Mouse (Mus musculus): ENCODE data around the gene Dlgap4. TPM values are rescaled to one million over a fixed set of nuclear protein-coding genes. Genes with fewer than 3 reads are reported as not detected.

The Dlgap4 gene
- polyA plus RNA-seq, 1 experiment, result 98.2 TPM

DNA sequence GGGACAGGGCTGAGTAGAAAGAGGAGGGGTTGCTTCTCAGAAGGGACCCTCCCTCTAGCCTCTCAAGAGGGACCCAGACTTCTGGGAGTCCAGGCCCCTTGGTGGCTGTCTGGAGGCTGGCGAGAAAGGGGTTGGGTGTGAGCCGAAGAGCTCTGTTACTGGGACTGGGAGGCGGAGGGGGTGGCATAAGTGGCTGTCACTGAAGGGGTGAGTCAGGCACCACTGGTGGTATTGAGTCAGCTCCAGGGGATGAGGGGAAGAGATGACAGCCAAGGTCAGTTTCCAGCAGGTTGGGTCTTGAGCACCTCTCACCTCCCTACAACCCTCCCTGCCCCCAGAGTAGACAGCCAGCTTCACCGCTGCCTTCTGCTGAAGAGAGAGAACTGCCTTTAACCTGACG, 35.9 kb downstream of the Dlgap4 start:
- no peak overlapping the region for H3K27ac ChIP-seq (ENCODE audit: control insufficient read depth, insufficient read depth, low read length)
- 80% methylated on average over 5 of the region's 5 CpGs for WGBS
- no peaks in the 10 kb centered on the region for H3K27me3 ChIP-seq (ENCODE audit: control insufficient read depth, insufficient read depth, low read length)
- H3K4me3 ChIP-seq (ENCODE audit: control insufficient read depth, insufficient read depth, low read length), result no peak overlapping the region
- H3K4me1 ChIP-seq (replicated peaks; ENCODE audit: control insufficient read depth, insufficient read depth, low read length), result no peaks in the 10 kb centered on the region
- DNase-seq, result no peak
- H3K36me3 ChIP-seq (ENCODE audit: control insufficient read depth, insufficient read depth, low read length), result no peaks in the 10 kb centered on the region
- no peak for TF ChIP-seq POLR2A (IDR thresholded peaks at IDR 0.05; ENCODE audit: control insufficient read depth, extremely low read depth, insufficient read depth, low read length, poor library complexity)

DNA sequence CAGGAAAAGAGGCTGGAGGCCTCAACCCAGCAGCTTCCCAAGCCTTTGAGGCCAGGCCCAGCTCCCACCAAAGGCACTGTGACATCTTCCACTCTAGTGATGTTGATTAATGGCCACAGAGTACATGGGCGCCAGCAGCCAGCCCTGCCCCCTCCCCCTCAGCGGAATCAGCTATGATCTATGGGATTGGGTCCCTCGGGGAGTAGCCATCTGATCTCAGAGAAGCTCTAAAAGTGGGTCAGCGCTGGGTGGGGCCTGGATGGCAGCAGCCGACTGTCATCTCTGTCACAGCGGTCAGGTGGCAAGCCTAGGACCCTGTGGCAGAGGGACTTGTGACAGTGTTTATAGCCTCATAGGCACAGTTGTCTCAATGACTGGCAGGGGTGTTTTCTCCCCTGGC, 37.5 kb downstream of the Dlgap4 start:
- whole genome bisulfite sequencing, result 73% methylated on average over 6 of the region's 6 CpGs
- H3K27ac ChIP-seq (ENCODE audit: control insufficient read depth, insufficient read depth, low read length), result no peak overlapping the region
- TF ChIP-seq POLR2A (IDR thresholded peaks at IDR 0.05; ENCODE audit: control insufficient read depth, extremely low read depth, insufficient read depth, low read length, poor library complexity) (no peak), CTCF (IDR thresholded peaks at IDR 0.05; ENCODE audit: borderline replicate concordance, control insufficient read depth, extremely low read depth, insufficient read depth, low read length, poor library complexity) (no peak)
- no peak for DNase-seq
- H3K36me3 ChIP-seq (ENCODE audit: control insufficient read depth, insufficient read depth, low read length), result no peaks in the 10 kb centered on the region
- no peaks in the 10 kb centered on the region for H3K27me3 ChIP-seq (ENCODE audit: control insufficient read depth, insufficient read depth, low read length)
- no peak overlapping the region for H3K4me3 ChIP-seq (ENCODE audit: control insufficient read depth, insufficient read depth, low read length)
- no peaks in the 10 kb centered on the region for H3K4me1 ChIP-seq (replicated peaks; ENCODE audit: control insufficient read depth, insufficient read depth, low read length)

DNA sequence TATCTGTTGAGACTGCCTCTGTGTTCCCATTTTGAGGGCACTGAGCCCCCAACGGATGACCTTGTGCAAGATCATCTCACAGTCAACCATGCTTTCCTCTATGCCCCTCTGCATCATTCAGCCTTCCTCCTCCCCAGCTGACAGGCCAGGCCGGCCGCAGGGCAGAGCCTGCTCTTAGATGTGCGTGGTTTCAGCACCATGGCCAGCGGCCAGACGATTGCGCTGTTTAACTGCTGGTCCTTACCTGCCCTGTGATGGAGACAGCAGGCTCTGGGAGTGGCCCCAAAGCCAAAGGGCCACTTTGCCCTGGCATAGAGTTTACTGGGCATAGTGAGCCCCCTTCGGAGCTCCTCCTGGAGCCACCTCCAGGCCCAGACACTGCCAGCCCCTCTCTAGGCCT, 39.3 kb downstream of the Dlgap4 start:
- 13% methylated on average over 8 of the region's 8 CpGs for WGBS
- no peaks in the 10 kb centered on the region for H3K4me1 ChIP-seq (replicated peaks; ENCODE audit: control insufficient read depth, insufficient read depth, low read length)
- no peak for TF ChIP-seq CTCF (IDR thresholded peaks at IDR 0.05; ENCODE audit: borderline replicate concordance, control insufficient read depth, extremely low read depth, insufficient read depth, low read length, poor library complexity)

DNA sequence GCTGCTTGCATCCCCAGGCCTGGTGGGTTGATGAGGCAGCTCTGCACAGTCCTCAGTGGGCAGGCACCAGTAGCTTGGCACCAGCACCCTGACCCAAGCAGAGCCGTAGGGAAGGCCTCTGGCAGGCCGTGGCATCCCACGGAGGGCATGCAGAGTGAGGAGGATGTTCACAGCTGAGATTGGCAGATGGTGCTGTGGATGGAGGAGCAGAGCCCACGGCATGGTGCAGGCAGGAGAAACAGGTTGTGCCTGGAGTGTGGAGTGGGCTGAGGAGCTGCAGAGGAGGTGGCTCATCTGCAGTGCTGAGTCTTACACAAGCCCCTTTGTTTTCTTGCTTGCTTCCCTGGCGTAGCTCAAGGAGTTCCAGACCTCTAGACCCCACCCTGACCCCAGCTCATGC, 40.6 kb downstream of the Dlgap4 start:
- Histone ChIP-seq H3K4me3 (ENCODE audit: control insufficient read depth, insufficient read depth, low read length) (no peak overlapping the region), H3K36me3 (ENCODE audit: control insufficient read depth, insufficient read depth, low read length) (no peaks in the 10 kb centered on the region), H3K4me1 (replicated peaks; ENCODE audit: control insufficient read depth, insufficient read depth, low read length) (no peaks in the 10 kb centered on the region), H3K27me3 (ENCODE audit: control insufficient read depth, insufficient read depth, low read length) (no peaks in the 10 kb centered on the region), H3K27ac (ENCODE audit: control insufficient read depth, insufficient read depth, low read length) (no peak overlapping the region)
- WGBS, result 81% methylated on average over 5 of the region's 5 CpGs
- DNase-seq, result no peak
- TF ChIP-seq POLR2A (IDR thresholded peaks at IDR 0.05; ENCODE audit: control insufficient read depth, extremely low read depth, insufficient read depth, low read length, poor library complexity) (no peak), CTCF (IDR thresholded peaks at IDR 0.05; ENCODE audit: borderline replicate concordance, control insufficient read depth, extremely low read depth, insufficient read depth, low read length, poor library complexity) (no peak)

More for the DNA sequence above, 39.3 kb downstream of the Dlgap4 start:
- H3K36me3 ChIP-seq (ENCODE audit: control insufficient read depth, insufficient read depth, low read length), result no peaks in the 10 kb centered on the region
- peak; percentile 41 for DNase-seq
- H3K4me3 ChIP-seq (ENCODE audit: control insufficient read depth, insufficient read depth, low read length), result no peak overlapping the region
- H3K27ac ChIP-seq (ENCODE audit: control insufficient read depth, insufficient read depth, low read length), result no peak overlapping the region
- no peaks in the 10 kb centered on the region for H3K27me3 ChIP-seq (ENCODE audit: control insufficient read depth, insufficient read depth, low read length)

DNA sequence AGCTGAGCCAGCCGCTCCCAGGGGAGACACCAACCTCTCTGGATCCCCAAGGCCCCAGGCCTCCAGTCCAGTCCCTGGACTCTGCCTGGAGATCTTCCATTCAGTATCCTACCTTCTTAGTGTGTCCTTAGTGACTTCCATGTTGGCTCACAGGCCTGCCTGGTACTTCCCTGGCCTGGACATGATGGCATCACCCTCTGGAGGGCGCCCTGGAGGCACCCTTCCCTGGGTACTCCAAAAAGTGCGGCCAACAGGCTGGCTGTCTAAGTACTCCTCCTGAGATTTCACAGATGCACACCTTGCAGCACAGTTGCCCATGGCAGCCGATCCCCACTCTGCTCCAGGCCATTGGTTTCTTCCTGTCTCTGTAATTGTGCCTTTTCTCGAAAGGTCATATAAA, 42.1 kb downstream of the Dlgap4 start:
- H3K36me3 ChIP-seq (ENCODE audit: control insufficient read depth, insufficient read depth, low read length), result no peaks in the 10 kb centered on the region
- TF ChIP-seq CTCF (IDR thresholded peaks at IDR 0.05; ENCODE audit: borderline replicate concordance, control insufficient read depth, extremely low read depth, insufficient read depth, low read length, poor library complexity), result no peak
- no peak for TF ChIP-seq POLR2A (IDR thresholded peaks at IDR 0.05; ENCODE audit: control insufficient read depth, extremely low read depth, insufficient read depth, low read length, poor library complexity)
- 69% methylated on average over 5 of the region's 5 CpGs for WGBS
- H3K4me1 ChIP-seq (replicated peaks; ENCODE audit: control insufficient read depth, insufficient read depth, low read length), result no peaks in the 10 kb centered on the region
- no peak overlapping the region for H3K27ac ChIP-seq (ENCODE audit: control insufficient read depth, insufficient read depth, low read length)
- no peaks in the 10 kb centered on the region for H3K27me3 ChIP-seq (ENCODE audit: control insufficient read depth, insufficient read depth, low read length)
- DNase-seq, result no peak
- no peak overlapping the region for H3K4me3 ChIP-seq (ENCODE audit: control insufficient read depth, insufficient read depth, low read length)

DNA sequence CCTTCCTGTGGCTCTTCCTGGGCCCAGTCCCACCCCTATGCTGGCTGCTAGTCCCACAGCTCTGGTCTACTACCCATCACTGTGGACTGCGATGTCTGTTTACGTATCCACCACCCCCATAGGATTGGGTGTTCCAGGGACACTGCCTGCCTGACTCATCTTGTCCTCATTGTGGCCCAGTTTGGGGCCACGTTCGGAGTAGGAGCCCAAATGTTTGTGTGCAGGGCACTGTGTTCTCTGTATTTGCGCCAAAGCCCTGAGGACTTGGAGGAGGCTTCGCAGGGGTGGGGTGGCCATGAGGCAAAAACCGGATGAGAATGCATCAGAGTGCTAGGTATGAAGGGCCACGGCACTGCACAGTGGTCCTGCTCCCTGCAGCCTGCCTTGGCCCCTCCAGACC, 44.0 kb downstream of the Dlgap4 start:
- TF ChIP-seq POLR2A (IDR thresholded peaks at IDR 0.05; ENCODE audit: control insufficient read depth, extremely low read depth, insufficient read depth, low read length, poor library complexity) (no peak), CTCF (IDR thresholded peaks at IDR 0.05; ENCODE audit: borderline replicate concordance, control insufficient read depth, extremely low read depth, insufficient read depth, low read length, poor library complexity) (no peak)
- Histone ChIP-seq H3K27me3 (ENCODE audit: control insufficient read depth, insufficient read depth, low read length) (no peaks in the 10 kb centered on the region), H3K27ac (ENCODE audit: control insufficient read depth, insufficient read depth, low read length) (no peak overlapping the region), H3K4me3 (ENCODE audit: control insufficient read depth, insufficient read depth, low read length) (no peak overlapping the region), H3K36me3 (ENCODE audit: control insufficient read depth, insufficient read depth, low read length) (no peaks in the 10 kb centered on the region), H3K4me1 (replicated peaks; ENCODE audit: control insufficient read depth, insufficient read depth, low read length) (no peaks in the 10 kb centered on the region)
- WGBS, result 85% methylated on average over 8 of the region's 8 CpGs
- DNase-seq, result no peak

DNA sequence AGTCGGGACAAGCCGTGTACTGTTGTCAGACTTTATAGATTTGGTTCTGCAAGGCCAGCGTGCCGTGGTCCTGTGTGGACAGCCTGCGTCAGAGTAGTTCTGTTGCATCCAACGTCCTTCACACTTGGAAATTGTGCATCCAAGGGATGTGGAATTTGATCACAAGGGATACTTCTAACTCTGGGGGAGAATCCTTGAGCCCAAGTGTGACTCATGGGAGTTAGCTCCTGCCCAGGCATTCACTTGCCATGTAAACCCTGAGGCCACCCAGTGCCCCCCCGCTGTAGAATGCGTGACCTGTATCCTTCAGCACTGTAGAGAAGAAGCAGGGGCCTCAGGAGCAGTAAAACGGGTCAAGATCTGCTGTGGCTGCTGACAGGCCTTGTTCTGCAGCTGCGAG, 44.7 kb downstream of the Dlgap4 start:
- H3K4me3 ChIP-seq (ENCODE audit: control insufficient read depth, insufficient read depth, low read length), result no peak overlapping the region
- no peaks in the 10 kb centered on the region for H3K4me1 ChIP-seq (replicated peaks; ENCODE audit: control insufficient read depth, insufficient read depth, low read length)
- H3K36me3 ChIP-seq (ENCODE audit: control insufficient read depth, insufficient read depth, low read length), result no peaks in the 10 kb centered on the region
- DNase-seq, result no peak
- H3K27ac ChIP-seq (ENCODE audit: control insufficient read depth, insufficient read depth, low read length), result no peak overlapping the region
- no peaks in the 10 kb centered on the region for H3K27me3 ChIP-seq (ENCODE audit: control insufficient read depth, insufficient read depth, low read length)
- TF ChIP-seq POLR2A (IDR thresholded peaks at IDR 0.05; ENCODE audit: control insufficient read depth, extremely low read depth, insufficient read depth, low read length, poor library complexity) (no peak), CTCF (IDR thresholded peaks at IDR 0.05; ENCODE audit: borderline replicate concordance, control insufficient read depth, extremely low read depth, insufficient read depth, low read length, poor library complexity) (no peak)
- WGBS, result 88% methylated on average over 10 of the region's 10 CpGs

All from thymus, adult 2 months (tissue).